Mouse (Mus musculus) cerebellum, adult 2 months (tissue): Measurements from ENCODE around the gene Cst9. TPM values are rescaled to one million over a fixed set of nuclear protein-coding genes. Genes with fewer than 3 reads are reported as not detected.

Source experiments
- DNase-seq, 2 experiments: peaks; one replicate each; pipeline ENCODE4 v3.0.0; 2021
- H3K27ac ChIP-seq: fragments of 200-500 bp; 2 replicates; pipeline ENCODE4 v1.5.1; 2012; ENCODE audit warnings: low read length, control low read depth, inconsistent platforms; ENCODE audit not compliant: insufficient read depth
- H3K27me3 ChIP-seq: fragments of 200-500 bp; 2 replicates; pipeline ENCODE4 v1.6.1; 2012; ENCODE audit warnings: inconsistent platforms, mild to moderate bottlenecking, low read length, moderate library complexity; ENCODE audit not compliant: control insufficient read depth, insufficient read depth
- H3K4me1 ChIP-seq: fragments of 200-500 bp; 2 replicates; pipeline ENCODE4 v1.6.1; 2011; ENCODE audit warnings: low read length; ENCODE audit not compliant: control insufficient read depth, insufficient read depth
- H3K4me3 ChIP-seq: fragments of 200-500 bp; replicated peaks from 2 replicates; pipeline ENCODE3; 2011; ENCODE audit warnings: mild to moderate bottlenecking, low read depth, low read length, control low read depth; ENCODE audit not compliant: insufficient read depth
- CTCF ChIP-seq: fragments of 200-500 bp; IDR thresholded peaks from 2 replicates; pipeline ENCODE4 v1.5.1; 2011; ENCODE audit warnings: low read depth, mild to moderate bottlenecking, control low read depth, low read length, moderate library complexity, borderline replicate concordance; ENCODE audit not compliant: insufficient read depth
- POLR2A ChIP-seq: fragments of 200-500 bp; IDR thresholded peaks from 2 replicates; pipeline ENCODE4 v1.6.1; 2011; ENCODE audit warnings: low read length, control low read depth, borderline replicate concordance; ENCODE audit not compliant: insufficient read depth
- WGBS: fragments of 180-500 bp; shearing (Covaris S2); methylation state at CpG from one replicate; pipeline ENCODE4 v1.1.7; 2018; 5-methylcytosine and 5-hydroxymethylcytosine counted together
- polyA plus RNA-seq: library from polyadenylated mRNA; depleted of rRNA; stranded (reverse); fragments of >200 nt; gene quantifications from 2 replicates; pipeline ENCODE4 v1.2.3, GENCODE M21; 2012; rRNA removed

Gene Cst9
- polyA plus RNA-seq, 1 experiment = not detected

- Histone ChIP-seq H3K27me3 (no peaks in the 10 kb centered on the region), H3K4me1 (no peaks in the 10 kb centered on the region), H3K4me3 (no peak overlapping the region), H3K27ac (no peak overlapping the region; the same call in 1 of the 2 replicates)
- 14% methylated on average over 2 of the region's 2 CpGs for WGBS
- TF ChIP-seq CTCF (no peak), POLR2A (no peak)
- no peak for DNase-seq
Measured at GRCm38 (mm10) chr2:148878641-148879130, 43.7 kb downstream of the Cst9 start.

- Histone ChIP-seq H3K4me1 (no peaks in the 10 kb centered on the region), H3K27ac (no peak overlapping the region; the same call in 1 of the 2 replicates), H3K4me3 (no peak overlapping the region), H3K27me3 (no peaks in the 10 kb centered on the region)
- no peak for TF ChIP-seq POLR2A
- no peak for TF ChIP-seq CTCF
- no peak for DNase-seq
- 58% methylated on average over 1 of the region's 1 CpGs for WGBS
Measured at GRCm38 (mm10) chr2:148879199-148879598, 44.3 kb downstream of the Cst9 start.

- H3K4me3 ChIP-seq = no peak overlapping the region
- no peaks in the 10 kb centered on the region for H3K27me3 ChIP-seq
- DNase-seq = no peak
- no peak overlapping the region for H3K27ac ChIP-seq
- no peaks in the 10 kb centered on the region for H3K4me1 ChIP-seq
- TF ChIP-seq POLR2A = no peak
Measured at GRCm38 (mm10) chr2:148884738-148885137, 49.8 kb downstream of the Cst9 start.

Other genes starting within 250 kb of the Cst9 start
- gene Nxt1, start 162.5 kb upstream of the Cst9 start, polyA plus RNA-seq = 26.8 and 27.8 TPM in 2 replicates
- 17.8 and 18.7 TPM in 2 replicates for gene Gzf1, start 154.1 kb upstream of the Cst9 start, polyA plus RNA-seq
- gene Napb, start 102.7 kb upstream of the Cst9 start, polyA plus RNA-seq = 189 and 192 TPM in 2 replicates
- gene Cstl1, start 84.8 kb upstream of the Cst9 start, polyA plus RNA-seq = 0.27 TPM in 1 of 2 replicates, not detected in the other
- not detected in 2 replicates for gene Cst11, start 63.6 kb upstream of the Cst9 start, polyA plus RNA-seq
- gene 8030411F24Rik, start 53.1 kb upstream of the Cst9 start, polyA plus RNA-seq = not detected in 2 replicates
- gene Cst12, start 45.8 kb upstream of the Cst9 start, polyA plus RNA-seq = not detected in 2 replicates
- gene Cst8, start 36.4 kb upstream of the Cst9 start, polyA plus RNA-seq = not detected in 2 replicates
- gene Cst13, start 15.1 kb upstream of the Cst9 start, polyA plus RNA-seq = not detected in 2 replicates
- not detected in 2 replicates for gene 9230104L09Rik, start 29.9 kb downstream of the Cst9 start, polyA plus RNA-seq
- gene Cst3, start 40.5 kb downstream of the Cst9 start, polyA plus RNA-seq = 1,975 and 2,220 TPM in 2 replicates
- gene Gm1330, start 168.1 kb downstream of the Cst9 start, polyA plus RNA-seq = not detected in 2 replicates
- not detected in 2 replicates for gene Gm10750, start 182.1 kb downstream of the Cst9 start, polyA plus RNA-seq